Mouse (Mus musculus) liver, adult 2 months (tissue): ENCODE measurements around the gene Rgmb. TPM values are rescaled to one million over a fixed set of nuclear protein-coding genes. Genes with fewer than 3 reads are reported as not detected.

Experiments
- DNase-seq: peaks from one replicate; pipeline ENCODE4 v3.0.0-alpha.2; 2011; ENCODE audit warnings: low read depth, low spot score; ENCODE audit errors: extremely low read depth
- H3K27ac ChIP-seq: fragments of 200-500 bp; replicated peaks from 2 replicates; pipeline ENCODE4 v1.5.1; 2012; ENCODE audit warnings: low read depth, mild to moderate bottlenecking, control low read depth, inconsistent platforms, low read length; ENCODE audit not compliant: insufficient read depth
- H3K27me3 ChIP-seq: fragments of 200-500 bp; 2 replicates; pipeline ENCODE4 v1.6.1; 2012; ENCODE audit warnings: mild to moderate bottlenecking, moderate library complexity, low read length, inconsistent platforms; ENCODE audit not compliant: control insufficient read depth, insufficient read depth
- H3K36me3 ChIP-seq: fragments of 200-500 bp; 2 replicates; pipeline ENCODE4 v1.6.1; 2012; ENCODE audit warnings: low read length, inconsistent platforms; ENCODE audit not compliant: control insufficient read depth, insufficient read depth
- H3K4me1 ChIP-seq: fragments of 200-500 bp; 2 replicates; pipeline ENCODE4 v1.6.1; 2011; ENCODE audit warnings: low read length; ENCODE audit not compliant: control insufficient read depth, insufficient read depth
- H3K4me3 ChIP-seq: fragments of 200-500 bp; 2 replicates; pipeline ENCODE4 v1.5.1; 2011; ENCODE audit warnings: low read depth, mild to moderate bottlenecking, control low read depth, low read length, moderate library complexity; ENCODE audit not compliant: insufficient read depth
- H3K79me2 ChIP-seq: fragments of 200-500 bp; 2 replicates; pipeline ENCODE4 v1.6.1; 2012; ENCODE audit warnings: inconsistent platforms, mild to moderate bottlenecking, low read length, moderate library complexity; ENCODE audit not compliant: control insufficient read depth, insufficient read depth
- H3K9ac ChIP-seq: fragments of 200-500 bp; 2 replicates; pipeline ENCODE4 v1.6.1; 2012; ENCODE audit warnings: low read depth, mild to moderate bottlenecking, control low read depth, inconsistent platforms, low read length
- CTCF ChIP-seq: fragments of 200-500 bp; IDR thresholded peaks from 2 replicates; pipeline ENCODE4 v1.5.1; 2011; ENCODE audit warnings: low read depth, low read length, control low read depth
- POLR2A ChIP-seq: fragments of 200-500 bp; IDR thresholded peaks from 2 replicates; pipeline ENCODE4 v1.6.1; 2011; ENCODE audit warnings: low read length, control low read depth; ENCODE audit not compliant: insufficient read depth; ENCODE audit errors: extremely low read depth
- WGBS: fragments of 180-500 bp; shearing (Covaris S2); methylation state at CpG from one replicate; pipeline ENCODE4 v1.1.7; 2018; 5-methylcytosine and 5-hydroxymethylcytosine counted together
- polyA plus RNA-seq: library from polyadenylated mRNA; depleted of rRNA; stranded (reverse); fragments of >200 nt; gene quantifications from 2 replicates; pipeline ENCODE4 v1.2.3, GENCODE M21; 2012
- total RNA-seq: library from RNA; depleted of rRNA; stranded (reverse); fragments of >200 nt; gene quantifications from 2 replicates; pipeline ENCODE4 v1.2.3, GENCODE M21; 2014

Gene Rgmb
- total and polyA plus RNA-seq, 2 experiments = 1.6 to 1.7 TPM

- peaks cover 2% of the 10 kb centered on the region; the same call in 1 of the 2 replicates for H3K36me3 ChIP-seq
- no peak for DNase-seq
- H3K27ac ChIP-seq = no peak overlapping the region
- H3K79me2 ChIP-seq = peaks cover 14% of the 10 kb centered on the region; the same call in 1 of the 2 replicates
- H3K9ac ChIP-seq = no peak overlapping the region
- WGBS = 88% methylated on average over 10 of the region's 10 CpGs
- no peak overlapping the region for H3K4me3 ChIP-seq
- H3K4me1 ChIP-seq = 0 out of 2 replicates have a peak, but pooled peaks cover 2% of the 10 kb centered on the region
- TF ChIP-seq POLR2A (no peak), CTCF (no peak)
- no peaks in the 10 kb centered on the region for H3K27me3 ChIP-seq
These were observed 10.1 kb downstream of the Rgmb start for GRCm38 (mm10) chr17:15820761-15821160.

GRCm38 (mm10) chr17:15820146-15820545 lies 10.7 kb downstream of the Rgmb start:
- Histone ChIP-seq H3K9ac (no peak overlapping the region), H3K27ac (no peak overlapping the region), H3K4me1 (0 out of 2 replicates have a peak, but pooled peaks cover 2% of the 10 kb centered on the region), H3K27me3 (no peaks in the 10 kb centered on the region), H3K79me2 (peaks cover 13% of the 10 kb centered on the region; the same call in 1 of the 2 replicates), H3K36me3 (peaks cover 2% of the 10 kb centered on the region; the same call in 1 of the 2 replicates), H3K4me3 (no peak overlapping the region)
- 84% methylated on average over 6 of the region's 6 CpGs for WGBS
- DNase-seq = no peak
- TF ChIP-seq CTCF = no peak
- no peak for TF ChIP-seq POLR2A

- no peak overlapping the region for H3K4me3 ChIP-seq
- 0 out of 2 replicates have a peak, but pooled peaks cover 2% of the 10 kb centered on the region for H3K4me1 ChIP-seq
- no peak for DNase-seq
- no peak overlapping the region for H3K9ac ChIP-seq
- H3K79me2 ChIP-seq = peaks cover 5% of the 10 kb centered on the region; the same call in 1 of the 2 replicates
- H3K27ac ChIP-seq = no peak overlapping the region
- H3K27me3 ChIP-seq = no peaks in the 10 kb centered on the region
- H3K36me3 ChIP-seq = peaks cover 2% of the 10 kb centered on the region; the same call in 1 of the 2 replicates
- TF ChIP-seq CTCF = no peak
- no peak for TF ChIP-seq POLR2A
- 95% methylated on average over 8 of the region's 8 CpGs for WGBS
These were observed 12.5 kb downstream of the Rgmb start for GRCm38 (mm10) chr17:15818372-15818771.

- peaks cover 2% of the 10 kb centered on the region; the same call in 1 of the 2 replicates for H3K36me3 ChIP-seq
- no peak overlapping the region for H3K4me3 ChIP-seq
- no peak for DNase-seq
- H3K4me1 ChIP-seq = 0 out of 2 replicates have a peak, but pooled peaks cover 2% of the 10 kb centered on the region
- peaks cover 5% of the 10 kb centered on the region; the same call in 1 of the 2 replicates for H3K79me2 ChIP-seq
- no peaks in the 10 kb centered on the region for H3K27me3 ChIP-seq
- TF ChIP-seq CTCF (no peak), POLR2A (no peak)
- no peak overlapping the region for H3K27ac ChIP-seq
- WGBS = 95% methylated on average over 2 of the region's 2 CpGs
- no peak overlapping the region for H3K9ac ChIP-seq
These were observed 13.2 kb downstream of the Rgmb start for GRCm38 (mm10) chr17:15817634-15818033.

- Histone ChIP-seq H3K36me3 (peaks cover 2% of the 10 kb centered on the region; the same call in 1 of the 2 replicates), H3K4me1 (0 out of 2 replicates have a peak, but pooled peaks cover 2% of the 10 kb centered on the region), H3K4me3 (no peak overlapping the region), H3K9ac (no peak overlapping the region), H3K79me2 (peaks cover 5% of the 10 kb centered on the region; the same call in 1 of the 2 replicates), H3K27ac (no peak overlapping the region), H3K27me3 (no peaks in the 10 kb centered on the region)
- DNase-seq = no peak
- WGBS = 93% methylated on average over 5 of the region's 5 CpGs
- TF ChIP-seq POLR2A = no peak
These were observed 13.8 kb downstream of the Rgmb start for GRCm38 (mm10) chr17:15817096-15817450.

- no peak for TF ChIP-seq CTCF
- no peak for TF ChIP-seq POLR2A
- DNase-seq = no peak
- no peak overlapping the region for H3K27ac ChIP-seq
- no peaks in the 10 kb centered on the region for H3K27me3 ChIP-seq
- 0 out of 2 replicates have a peak, but pooled peaks cover 2% of the 10 kb centered on the region for H3K4me1 ChIP-seq
- H3K4me3 ChIP-seq = no peak overlapping the region
- peaks cover 5% of the 10 kb centered on the region; the same call in 1 of the 2 replicates for H3K79me2 ChIP-seq
- no peak overlapping the region for H3K9ac ChIP-seq
- WGBS = 89% methylated on average over 11 of the region's 11 CpGs
- H3K36me3 ChIP-seq = peaks cover 2% of the 10 kb centered on the region; the same call in 1 of the 2 replicates
These were observed 14.3 kb downstream of the Rgmb start for GRCm38 (mm10) chr17:15816379-15817095.
